Mouse (Mus musculus) C3H10T1/2 (cell line): Measurements from ENCODE around the gene Tmem259. TPM values are rescaled to one million over a fixed set of nuclear protein-coding genes. Genes with fewer than 3 reads are reported as not detected.

ENCODE experiments used
- polyA plus RNA-seq, 2 experiments: library from polyadenylated mRNA; unstranded; fragments of >200 nt; fragmentation: generic; extraction: Trizol; gene quantifications; one replicate each; pipeline ENCODE4 v1.2.1; 2012; ENCODE audit warnings: missing spikeins in 2 of 2

The Tmem259 gene
- polyA plus RNA-seq = 100 to 1,000 TPM; 105 to 141 TPM

GRCm38 (mm10) chr10:79984195-79984816 lies at the start of gene Tmem259:
Gene Tmem259, minus strand, starts transcription at chr10:79984330.

GRCm38 (mm10) chr10:80016511-80016910 lies 32.4 kb upstream of the Tmem259 start, which contains the start of gene Arhgap45:
Gene Arhgap45, plus strand, starts transcription at chr10:80016653.

GRCm38 (mm10) chr10:79996272-79997033 lies 12.3 kb upstream of the Tmem259 start, which contains the start of gene Abca7:
Gene Abca7, plus strand, starts transcription at chr10:79996494.

GRCm38 (mm10) chr10:79988506-79989271 lies 4.6 kb upstream of the Tmem259 start, which contains the start of gene Cnn2:
Gene Cnn2, plus strand, starts transcription at chr10:79988584.

GRCm38 (mm10) chr10:79970415-79971182 lies 13.5 kb downstream of the Tmem259 start, which contains the start of gene Grin3b:
Gene Grin3b, plus strand, starts transcription at chr10:79970715.

GRCm38 (mm10) chr10:79959847-79960601 lies 24.1 kb downstream of the Tmem259 start, which contains the start of gene Wdr18:
Gene Wdr18, plus strand, starts transcription at chr10:79960152.

GRCm38 (mm10) chr10:79926491-79927323 lies 57.4 kb downstream of the Tmem259 start, which contains the start of gene Arid3a:
Gene Arid3a, plus strand, starts transcription at chr10:79927043.

Other genes with a start within 250 kb of the Tmem259 start
- gene Polrmt, start 237.7 kb downstream of the Tmem259 start, polyA plus RNA-seq = 10 to 100 TPM; 66.4 to 68.7 TPM
- under 1 TPM; 0.05 to 0.19 TPM for gene Fgf22, start 229.3 kb downstream of the Tmem259 start, polyA plus RNA-seq
- 100 to 1,000 TPM in 1 of 2 experiments, 10 to 100 TPM in 1; 81.0 to 105 TPM for gene Rnf126, start 217.4 kb downstream of the Tmem259 start, polyA plus RNA-seq
- 1 to 10 TPM; 4.7 to 6.0 TPM for gene Fstl3, start 207.1 kb downstream of the Tmem259 start, polyA plus RNA-seq
- under 1 TPM; 0.07 to 0.27 TPM for gene Prss57, start 193.4 kb downstream of the Tmem259 start, polyA plus RNA-seq
- 100 to 1,000 TPM in 1 of 2 experiments, 10 to 100 TPM in 1; 79.5 to 140 TPM for gene Palm, start 190.8 kb downstream of the Tmem259 start, polyA plus RNA-seq
- under 1 TPM; 0.04 to 0.12 TPM for gene Misp, start 163.3 kb downstream of the Tmem259 start, polyA plus RNA-seq
- gene Ptbp1, start 129.9 kb downstream of the Tmem259 start, polyA plus RNA-seq = 100 to 1,000 TPM; 188 to 194 TPM
- gene Prtn3, start 109.9 kb downstream of the Tmem259 start, polyA plus RNA-seq = 1 to 10 TPM in 1 of 2 experiments, not detected in 1; 2.4 TPM
- gene Plppr3, start 109.7 kb downstream of the Tmem259 start, polyA plus RNA-seq = 1 to 10 TPM in 1 of 2 experiments, under 1 TPM in 1; 0.34 to 8.2 TPM
- gene Elane, start 98.1 kb downstream of the Tmem259 start, polyA plus RNA-seq = under 1 TPM in 1 of 2 experiments, not detected in 1; 0.06 TPM
- under 1 TPM in 1 of 2 experiments, not detected in 1; 0.05 TPM for gene Cfd, start 93.5 kb downstream of the Tmem259 start, polyA plus RNA-seq
- gene Med16, start 75.4 kb downstream of the Tmem259 start, polyA plus RNA-seq = 10 to 100 TPM; 43.2 to 83.7 TPM
- gene Gm26602, start 73.5 kb downstream of the Tmem259 start, polyA plus RNA-seq = not detected
- 1 to 10 TPM in 1 of 2 experiments, under 1 TPM in 1; 0.13 to 3.3 TPM for gene Kiss1r, start 67.4 kb downstream of the Tmem259 start, polyA plus RNA-seq
- 100 to 1,000 TPM in 1 of 2 experiments, 10 to 100 TPM in 1; 61.0 to 121 TPM for gene R3hdm4, start 63.1 kb downstream of the Tmem259 start, polyA plus RNA-seq
- gene Arid3a, start 57.3 kb downstream of the Tmem259 start, polyA plus RNA-seq = under 1 TPM; 0.29 to 0.85 TPM
- 100 to 1,000 TPM in 1 of 2 experiments, 10 to 100 TPM in 1; 29.0 to 130 TPM for gene Wdr18, start 24.2 kb downstream of the Tmem259 start, polyA plus RNA-seq
- gene Grin3b, start 13.6 kb downstream of the Tmem259 start, polyA plus RNA-seq = under 1 TPM; 0.12 to 0.79 TPM
- gene Cnn2, start 4.3 kb upstream of the Tmem259 start, polyA plus RNA-seq = 100 to 1,000 TPM; 426 to 430 TPM
- gene Abca7, start 12.2 kb upstream of the Tmem259 start, polyA plus RNA-seq = 1 to 10 TPM; 3.5 to 8.4 TPM
- under 1 TPM; 0.58 to 0.84 TPM for gene Arhgap45, start 32.3 kb upstream of the Tmem259 start, polyA plus RNA-seq
- gene Polr2e, start 55.5 kb upstream of the Tmem259 start, polyA plus RNA-seq = 100 to 1,000 TPM; 195 to 403 TPM
- gene Gpx4, start 62.8 kb upstream of the Tmem259 start, polyA plus RNA-seq = 1,000 to 10,000 TPM; 1,157 to 1,905 TPM
- 10 to 100 TPM; 15.6 to 42.5 TPM for gene Sbno2, start 121.2 kb upstream of the Tmem259 start, polyA plus RNA-seq
- gene Stk11, start 131.5 kb upstream of the Tmem259 start, polyA plus RNA-seq = 100 to 1,000 TPM in 1 of 2 experiments, 10 to 100 TPM in 1; 91.0 to 141 TPM
- 1,000 to 10,000 TPM in 1 of 2 experiments, 100 to 1,000 TPM in 1; 776 to 1,441 TPM for gene Atp5d, start 154.3 kb upstream of the Tmem259 start, polyA plus RNA-seq
- 10 to 100 TPM in 1 of 2 experiments, 1 to 10 TPM in 1; 4.8 to 18.5 TPM for gene Cbarp, start 156.5 kb upstream of the Tmem259 start, polyA plus RNA-seq
- gene Midn, start 163.9 kb upstream of the Tmem259 start, polyA plus RNA-seq = 10 to 100 TPM; 25.4 to 86.5 TPM
- gene Cirbp, start 181.7 kb upstream of the Tmem259 start, polyA plus RNA-seq = 100 to 1,000 TPM in 1 of 2 experiments, 10 to 100 TPM in 1; 20.0 to 104 TPM
- gene 1600002K03Rik, start 188.6 kb upstream of the Tmem259 start, polyA plus RNA-seq = 10 to 100 TPM; 22.6 to 31.6 TPM
- 1 to 10 TPM; 1.7 to 6.3 TPM for gene Efna2, start 195.2 kb upstream of the Tmem259 start, polyA plus RNA-seq
- 10 to 100 TPM; 28.9 to 57.4 TPM for gene Mum1, start 242.1 kb upstream of the Tmem259 start, polyA plus RNA-seq